Comparison of ENCODE assay signal across 8 mouse cellular contexts in the genomic region with DNA sequence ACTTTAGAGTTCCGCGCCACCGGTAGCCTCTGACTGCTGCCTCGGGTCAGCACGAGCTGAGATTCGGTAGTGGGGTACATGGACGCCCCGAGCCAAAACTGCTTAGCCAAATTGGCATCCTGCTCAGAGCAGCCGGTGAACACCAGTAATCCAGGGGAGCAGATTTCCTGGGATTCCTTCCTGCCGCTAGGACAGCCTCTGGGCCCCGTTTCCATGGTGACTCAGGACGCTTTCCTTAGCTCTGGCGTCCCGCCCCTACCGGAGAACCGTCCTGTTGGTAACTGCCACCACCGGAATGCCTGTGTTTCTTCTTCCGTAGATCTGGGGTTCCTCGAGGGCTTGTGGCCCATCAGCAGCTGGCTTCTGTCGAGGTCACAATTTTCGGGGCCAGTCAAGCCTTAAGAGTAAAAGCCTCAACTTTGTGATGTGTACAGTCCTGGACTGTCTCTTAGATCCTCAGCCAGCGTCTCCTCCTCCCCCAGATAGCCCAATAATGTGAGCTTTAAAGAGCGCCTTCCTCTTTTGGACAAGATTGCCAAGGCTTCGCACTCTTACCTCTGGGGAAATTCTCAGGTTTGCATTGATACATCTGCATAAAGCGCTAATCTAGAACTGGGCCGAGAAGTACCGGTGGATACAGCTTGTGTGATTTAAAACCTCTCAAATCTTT. TPM values are rescaled to one million over a fixed set of nuclear protein-coding genes. Genes with fewer than 3 reads are reported as not detected.
DNase-seq lines count a peak whose midpoint lies in the region; ATAC-seq and TF ChIP-seq lines count a peak whose summit lies in the region.

TSS of gene 4833427G06Rik (minus strand) at position 323 of the 670 bp plus-strand sequence.

- no peaks in the 10 kb centered on the region for H3K36me3 ChIP-seq in E14TG2a.4 (ENCODE audit: insufficient read depth, low read length)
- H3K36me3 ChIP-seq in embryonic facial prominence, embryonic 13.5 days: no peaks in the 10 kb centered on the region
- H3K36me3 ChIP-seq in lung, embryonic 15.5 days: no peaks in the 10 kb centered on the region

- peaks cover 18% of the 10 kb centered on the region for H3K4me1 ChIP-seq in E14TG2a.4 (replicated peaks; ENCODE audit: low read depth, low read length)
- peaks cover 13% of the 10 kb centered on the region for H3K4me1 ChIP-seq in embryonic facial prominence, embryonic 13.5 days
- peaks cover 18% of the 10 kb centered on the region for H3K4me1 ChIP-seq in lung, embryonic 15.5 days

- H3K27ac ChIP-seq in embryonic facial prominence, embryonic 13.5 days: no peak within 1 kb of the TSS
- H3K27ac ChIP-seq in lung, embryonic 15.5 days: no peak within 1 kb of the TSS

- H3K9me3 ChIP-seq in E14TG2a.4 (ENCODE audit: low read length): no peaks in the 10 kb centered on the region; the same call in 1 of the 2 replicates
- no peaks in the 10 kb centered on the region for H3K9me3 ChIP-seq in embryonic facial prominence, embryonic 13.5 days
- no peaks in the 10 kb centered on the region for H3K9me3 ChIP-seq in lung, embryonic 15.5 days

- WGBS in embryonic facial prominence, embryonic 13.5 days: 7% methylated on average over 27 of the region's 27 CpGs
- WGBS in lung, embryonic 15.5 days: 9% methylated on average over 27 of the region's 27 CpGs

- 0 out of 2 replicates have a peak within 1 kb of the TSS, but pooled peaks have one; percentile 52 for H3K9ac ChIP-seq in embryonic facial prominence, embryonic 13.5 days
- H3K9ac ChIP-seq in lung, embryonic 15.5 days: no peak within 1 kb of the TSS

- peak within 1 kb of the TSS; percentile 48 for H3K4me3 ChIP-seq in E14TG2a.4 (replicated peaks; ENCODE audit: low read length)
- H3K4me3 ChIP-seq in embryonic facial prominence, embryonic 13.5 days: peak within 1 kb of the TSS; percentile 62
- peak within 1 kb of the TSS; percentile 53 for H3K4me3 ChIP-seq in lung, embryonic 15.5 days

- H3K27me3 ChIP-seq in E14TG2a.4 (ENCODE audit: insufficient read depth, low read length): peaks cover 43% of the 10 kb centered on the region
- peaks cover 30% of the 10 kb centered on the region for H3K27me3 ChIP-seq in embryonic facial prominence, embryonic 13.5 days
- peaks cover 32% of the 10 kb centered on the region for H3K27me3 ChIP-seq in lung, embryonic 15.5 days

- ATAC-seq in embryonic facial prominence, embryonic 13.5 days (ENCODE audit: insufficient number of reproducible peaks, insufficient read depth, low FRiP score, low TSS enrichment, low read depth): 0 out of 2 replicates have a peak, but pooled peaks have one; percentile 43
- no peak; the same call in 1 of the 2 replicates for ATAC-seq in lung, embryonic 15.5 days (ENCODE audit: borderline replicate concordance, extremely low read depth, low FRiP score, low TSS enrichment)

- intact Hi-C loops in heart, postnatal 14 days (cut with DNase I): no loop called here

- TF ChIP-seq CTCF in E14TG2a.4 (conservative IDR thresholded peaks at IDR 0.05; ENCODE audit: low read length): no peak

- peak within 1 kb of the TSS; percentile 100 for H3K4me2 ChIP-seq in embryonic facial prominence, embryonic 13.5 days
- peak within 1 kb of the TSS; percentile 100 for H3K4me2 ChIP-seq in lung, embryonic 15.5 days

- DNase-seq in adrenal gland, postnatal 10 days: peak; percentile 77
- peak; percentile 37 to 47 for DNase-seq in heart, postnatal 14 days
- peak; percentile 67 to 70 for DNase-seq in kidney, postnatal 25 days
- peak; percentile 71 for DNase-seq in ovary, postnatal 36 days (ENCODE audit: low spot score)
- no peak for DNase-seq in urinary bladder, postnatal 25 days (ENCODE audit: low spot score)

RNA-seq across cellular contexts. Expression of gene 4833427G06Rik, which starts in this region (rescaled TPM):
- not detected for total RNA-seq in adrenal gland, postnatal 10 days (2021)
- polyA plus RNA-seq in embryonic facial prominence, embryonic 13.5 days (2015; fragmentation: Nextera tagmentation; extraction: Ambion mirVana): not detected in 2 replicates
- total RNA-seq in heart, postnatal 14 days (2021): not detected
- 2.2 and 2.5 TPM in 2 replicates for polyA plus RNA-seq in lung, embryonic 15.5 days (2015; fragmentation: Nextera tagmentation; extraction: Ambion mirVana)

Comparison
In these comparisons a context has a peak if more than half of its experiments do, and no peak if none do; other contexts are left out.
1. Peak in DNase-seq in adrenal gland, postnatal 10 days; RNA of the gene not detected or under 1 TPM.
2. Peak in ATAC-seq, H3K4me3 ChIP-seq, H3K9ac ChIP-seq and H3K4me2 ChIP-seq in embryonic facial prominence, embryonic 13.5 days; RNA of the gene not detected or under 1 TPM.
3. Peak in DNase-seq in heart, postnatal 14 days; RNA of the gene not detected or under 1 TPM.